Mouse (Mus musculus) urinary bladder, postnatal 36 days (tissue): ENCODE measurements at regions not wholly inside any gene's neighbourhood (a gene's known extent, or its start where the extent isn't known, plus 50 kb on each side); places are given as distances from the start of the nearest gene placed in this dataset.
A peak's percentile ranks its signal among the peaks of the same experiment; 100 is the strongest.
"Not testable (repeated sequence)": the region's sequence is repeated elsewhere in the genome, so short reads cannot be mapped to it uniquely, and the experiment has no call there.

Source experiments
- DNase-seq, 2 experiments: peaks; one replicate each; pipeline ENCODE4 v3.0.0; 2022; ENCODE audit warnings: low spot score in 2 of 2, mixed read lengths in 1 of 2

DNA sequence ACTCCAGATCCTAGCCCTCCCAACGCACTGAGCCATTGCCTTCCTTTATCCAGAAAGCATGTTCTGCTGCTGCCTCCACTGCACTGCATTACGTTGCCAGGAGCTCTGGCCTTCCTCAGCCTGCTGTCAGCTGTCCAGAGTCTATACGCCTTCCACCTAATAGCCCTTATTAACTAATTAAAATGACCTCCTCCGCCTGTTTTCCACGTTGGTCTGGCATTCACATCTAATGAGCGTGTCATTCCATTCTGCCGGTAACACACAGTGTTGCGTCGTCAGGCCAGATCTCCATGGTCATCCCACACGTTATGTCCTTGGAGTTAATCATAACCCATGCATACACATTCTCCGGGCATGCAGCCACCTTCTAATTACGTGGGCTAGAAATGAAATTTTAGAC lies 56.7 kb upstream of the Med4 start:
- DNase-seq: no peak

DNA sequence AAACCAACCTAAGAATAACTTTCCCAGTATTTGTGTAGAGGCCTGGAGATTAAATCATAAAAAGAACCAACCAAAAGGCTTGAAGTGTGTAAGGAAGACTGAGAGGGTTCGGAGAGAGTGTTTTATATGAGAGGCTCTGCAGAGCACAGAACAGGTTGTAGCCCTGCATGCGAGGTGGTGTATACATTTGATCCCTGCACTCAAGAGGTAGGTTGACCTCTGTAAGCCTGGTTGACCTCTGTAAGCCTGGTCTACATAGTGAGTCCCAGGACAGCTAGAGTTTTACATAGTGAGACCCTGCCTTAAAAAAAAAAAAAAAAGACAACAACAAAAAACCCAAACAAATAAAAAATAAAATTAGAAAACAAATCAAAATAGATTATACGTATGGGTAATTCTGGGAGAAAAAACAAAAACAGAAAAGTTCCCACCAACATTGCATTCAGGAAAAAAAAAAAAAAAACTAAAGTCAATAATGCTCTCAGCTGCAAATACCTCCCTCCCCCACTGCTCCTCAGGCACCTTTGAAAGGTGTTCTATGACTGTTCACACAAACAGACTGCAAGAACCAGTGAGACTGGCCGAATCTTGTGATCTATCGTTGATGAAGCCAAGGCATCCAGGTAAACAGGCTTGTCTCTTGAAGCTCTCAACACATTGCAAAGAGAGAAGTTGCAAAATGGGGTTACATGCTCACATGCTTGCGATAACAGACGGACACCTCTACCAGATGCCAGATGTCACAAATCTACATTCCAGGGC lies 57.3 kb upstream of the Med4 start:
- peak in 1 of 2 experiments; percentile 23 for DNase-seq

- DNase-seq: no peak
Measured at GRCm38 (mm10) chr14:73451291-73452045, 58.4 kb upstream of the Med4 start.

DNA sequence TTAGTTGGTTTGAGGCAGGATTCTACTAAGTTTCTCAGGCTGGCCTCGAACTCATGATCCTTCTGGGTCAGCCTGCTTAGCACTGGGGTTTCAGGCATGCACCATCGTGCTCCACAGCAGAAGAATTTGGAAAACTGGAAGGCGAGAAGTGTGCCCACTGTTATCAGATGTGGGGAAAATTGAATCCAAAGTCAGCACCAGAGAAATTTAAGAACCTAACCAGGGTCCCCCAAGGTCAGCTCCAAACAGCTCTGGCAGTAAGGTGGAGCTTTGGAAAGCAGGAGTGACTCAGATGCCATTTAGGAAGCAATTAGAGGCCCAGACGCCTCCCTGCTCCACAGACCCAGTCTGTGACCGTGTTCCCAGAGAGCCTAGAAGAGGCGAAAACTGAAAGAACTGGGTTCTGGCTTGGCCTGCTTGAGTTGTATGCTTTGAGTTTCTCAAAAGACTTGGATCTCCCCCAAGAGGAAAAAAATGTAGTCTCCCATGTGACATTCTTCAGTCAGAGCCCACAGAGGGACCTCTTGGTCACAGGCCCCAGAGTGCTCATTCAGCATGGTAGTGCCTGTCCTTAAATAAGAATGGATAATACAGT lies 59.8 kb upstream of the Med4 start:
- no peak for DNase-seq

GRCm38 (mm10) chr14:73449111-73449510 lies 60.7 kb upstream of the Med4 start:
- no peak for DNase-seq

DNA sequence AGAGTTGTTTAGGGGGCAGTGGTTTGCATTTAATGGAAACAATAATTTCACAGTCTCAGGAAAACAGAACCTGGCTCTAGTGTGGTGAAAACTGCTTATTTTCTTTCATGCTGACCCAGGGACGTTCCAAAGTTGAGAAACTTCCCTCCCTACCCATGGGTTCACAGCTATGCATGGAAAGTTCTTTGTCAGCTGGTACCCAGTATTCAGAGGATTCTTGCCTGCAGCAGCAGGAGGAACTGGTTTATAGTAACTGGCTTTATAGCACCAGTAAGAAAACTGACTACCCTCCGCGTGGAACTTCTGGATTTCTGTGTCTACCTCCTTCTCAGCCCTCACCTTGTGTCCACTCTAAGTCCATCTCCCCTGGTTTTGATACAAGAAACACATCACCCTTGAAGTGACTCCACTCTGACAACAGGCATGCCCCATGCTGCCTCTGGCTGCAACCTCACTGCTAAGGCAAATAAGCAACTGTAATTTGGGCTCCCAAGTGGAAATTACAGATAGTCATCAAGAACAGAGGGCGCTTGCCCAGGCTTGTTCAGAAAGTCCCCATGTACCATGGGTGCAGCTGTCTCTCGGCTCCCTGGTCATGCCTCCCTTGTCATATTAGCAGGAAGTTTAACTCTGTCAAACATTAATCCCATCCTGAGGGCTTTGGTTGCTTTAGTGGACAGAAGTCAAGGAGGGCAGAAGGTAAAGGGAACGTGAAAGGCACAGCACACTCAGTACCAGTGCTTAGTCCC lies 60.6 kb upstream of the Itm2b start:
- DNase-seq: peak; percentile 49 to 73

GRCm38 (mm10) chr14:73444733-73445132 lies 59.6 kb upstream of the Itm2b start:
- peak; percentile 30 to 42 for DNase-seq

DNA sequence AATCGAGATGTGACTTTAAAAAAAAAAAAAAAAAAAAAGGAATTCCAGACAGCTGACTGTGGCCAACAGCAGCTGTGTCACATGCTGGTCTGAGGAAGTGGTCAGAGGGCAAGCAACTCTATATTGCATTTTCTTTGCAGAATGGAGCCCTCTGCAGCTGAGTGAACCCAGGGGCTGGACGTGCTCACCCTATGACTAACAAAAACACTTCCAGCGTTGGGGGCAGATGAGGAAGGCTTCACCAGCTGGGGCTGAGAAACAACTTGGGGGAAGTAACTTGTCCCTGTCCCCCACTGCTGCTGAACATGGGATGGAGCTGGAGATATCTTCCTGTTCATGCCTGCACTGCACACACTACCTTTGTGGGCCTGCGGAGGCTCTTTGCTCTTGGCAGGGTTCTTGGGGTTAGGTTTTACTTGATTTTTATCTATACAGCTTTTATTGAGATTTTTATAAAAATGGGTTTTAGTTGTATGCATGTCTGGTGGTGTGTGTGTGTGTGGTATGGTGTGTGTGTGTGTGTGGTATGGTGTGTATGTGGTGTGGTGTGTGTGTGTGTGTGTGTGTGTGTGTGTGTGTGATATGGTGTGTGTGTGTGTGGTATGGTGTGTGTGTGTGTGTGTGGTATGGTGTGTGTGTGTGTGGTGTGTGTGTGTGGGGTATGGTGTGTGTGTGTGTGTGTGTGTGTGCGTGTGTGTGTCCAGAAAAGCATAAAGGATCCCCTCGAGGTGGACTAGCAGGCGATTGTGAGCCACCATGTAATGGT lies 57.0 kb upstream of the Itm2b start:
- DNase-seq: peak; percentile 17 to 42

GRCm38 (mm10) chr14:73441206-73441950 lies 56.3 kb upstream of the Itm2b start:
- DNase-seq: not testable (repeated sequence)

DNA sequence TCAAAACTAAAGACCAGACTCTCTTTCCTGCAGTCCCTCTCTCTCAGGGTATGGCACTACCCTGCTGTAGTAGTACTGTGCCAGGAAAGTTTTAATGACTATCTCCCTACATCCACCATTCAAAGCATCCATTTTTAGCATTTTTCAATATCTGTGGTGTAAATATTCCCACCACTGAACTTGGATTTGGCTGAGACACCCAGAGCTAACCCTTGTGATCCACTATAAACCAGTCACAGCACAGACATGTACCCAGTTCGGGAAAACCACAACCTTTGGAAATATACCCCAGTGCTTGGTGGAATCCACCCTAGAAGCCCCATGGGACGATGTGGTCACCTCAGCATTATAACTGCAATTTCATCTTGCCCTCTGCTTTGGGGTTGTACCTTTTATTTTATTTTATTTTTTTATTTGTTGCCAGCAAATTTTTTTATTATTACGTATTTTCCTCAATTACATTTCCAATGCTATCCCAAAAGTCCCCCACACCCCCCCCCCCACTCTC lies 54.8 kb upstream of the Itm2b start:
- DNase-seq: no peak

DNA sequence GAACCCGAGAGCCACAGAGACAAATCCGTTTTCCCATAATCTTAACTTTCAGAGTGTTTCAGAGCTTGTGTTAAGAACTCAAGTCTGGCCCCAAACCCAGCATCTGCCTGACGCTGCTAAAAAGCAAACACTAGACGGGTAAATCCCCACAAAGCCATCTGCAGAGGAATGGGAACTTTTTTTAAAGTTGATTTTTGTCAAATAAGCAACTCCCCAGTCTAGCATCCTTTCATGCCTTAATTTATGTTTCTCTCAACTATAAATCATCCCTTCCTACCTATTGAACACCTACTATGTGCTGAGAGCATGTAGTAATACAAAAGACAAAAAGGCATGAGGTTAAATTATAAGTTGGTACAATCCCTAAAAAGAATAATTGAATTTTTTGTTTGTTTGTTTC lies 50.8 kb upstream of the Itm2b start:
- no peak for DNase-seq
